Mouse (Mus musculus): Measurements from ENCODE around the gene Taf8.
"Not testable (repeated sequence)": the region's sequence is repeated elsewhere in the genome, so short reads cannot be mapped to it uniquely, and the experiment has no call there.

Gene Taf8

GRCm38 (mm10) chr17:47518205-47518604, 16.1 kb upstream of the Taf8 start:
- in situ Hi-C loops (cut with MboI) = loop anchor here (5.0 kb wide), 1 partner anchor 49 kb away; no protein-coding TSS in a partner anchor

- in situ Hi-C loops (cut with MboI) = loop anchor here (5.0 kb wide), 1 partner anchor 51 kb away; no protein-coding TSS in a partner anchor
Observed at GRCm38 (mm10) chr17:47516232-47516631, 14.1 kb upstream of the Taf8 start.

GRCm38 (mm10) chr17:47515180-47515844, 13.2 kb upstream of the Taf8 start:
- in situ Hi-C loops (cut with MboI) = loop anchor here (5.0 kb wide), 1 partner anchor 52 kb away; no protein-coding TSS in a partner anchor

- in situ Hi-C loops (cut with MboI) = no loop called here
Observed at GRCm38 (mm10) chr17:47512956-47513775, 11.1 kb upstream of the Taf8 start.

- in situ Hi-C loops (cut with MboI) = no loop called here
Observed at GRCm38 (mm10) chr17:47511111-47512020, 9.3 kb upstream of the Taf8 start.

- in situ Hi-C loops (cut with MboI) = no loop called here
Observed at GRCm38 (mm10) chr17:47509031-47509705, 7.1 kb upstream of the Taf8 start.

GRCm38 (mm10) chr17:47508012-47508608, 6.0 kb upstream of the Taf8 start:
- in situ Hi-C loops (cut with MboI) = no loop called here

- in situ Hi-C loops (cut with MboI) = no loop called here
Observed at GRCm38 (mm10) chr17:47507523-47507922, 5.4 kb upstream of the Taf8 start.

GRCm38 (mm10) chr17:47506697-47507096, 4.6 kb upstream of the Taf8 start:
- in situ Hi-C loops (cut with MboI) = no loop called here

GRCm38 (mm10) chr17:47506042-47506441, 4.0 kb upstream of the Taf8 start:
- in situ Hi-C loops (cut with MboI) = no loop called here

GRCm38 (mm10) chr17:47505566-47505965, 3.5 kb upstream of the Taf8 start:
- in situ Hi-C loops (cut with MboI) = no loop called here

GRCm38 (mm10) chr17:47504941-47505346, 2.9 kb upstream of the Taf8 start, which contains the start of gene Ccnd3:
TSS of gene Ccnd3 (plus strand) at chr17:47505051.
- in situ Hi-C loops (cut with MboI) = no loop called here

GRCm38 (mm10) chr17:47504228-47504627, 2.1 kb upstream of the Taf8 start:
- in situ Hi-C loops (cut with MboI) = no loop called here

- in situ Hi-C loops (cut with MboI) = no loop called here
Observed at GRCm38 (mm10) chr17:47503689-47504088, 1.6 kb upstream of the Taf8 start.

GRCm38 (mm10) chr17:47502707-47503045, 584 bp upstream of the Taf8 start:
- in situ Hi-C loops (cut with MboI) = not testable (repeated sequence)

GRCm38 (mm10) chr17:47501531-47501930, 561 bp downstream of the Taf8 start:
- in situ Hi-C loops (cut with MboI) = no loop called here

- in situ Hi-C loops (cut with MboI) = no loop called here
Observed at GRCm38 (mm10) chr17:47494132-47494531, 8.0 kb downstream of the Taf8 start.

- in situ Hi-C loops (cut with MboI) = no loop called here
Observed at GRCm38 (mm10) chr17:47493653-47494052, 8.4 kb downstream of the Taf8 start.

- in situ Hi-C loops (cut with MboI) = no loop called here
Observed at GRCm38 (mm10) chr17:47492731-47493130, 9.4 kb downstream of the Taf8 start.

GRCm38 (mm10) chr17:47490791-47491190, 11.3 kb downstream of the Taf8 start:
- in situ Hi-C loops (cut with MboI) = no loop called here

- in situ Hi-C loops (cut with MboI) = no loop called here
Observed at GRCm38 (mm10) chr17:47485791-47486190, 16.3 kb downstream of the Taf8 start.

All from mature B cell (primary cell).